Mouse (Mus musculus) hindbrain, embryonic 13.5 days (tissue): Measurements from ENCODE around the gene Chrnd. TPM values are rescaled to one million over a fixed set of nuclear protein-coding genes. Genes with fewer than 3 reads are reported as not detected.
A peak's percentile ranks its signal among the peaks of the same experiment; 100 is the strongest.

Source experiments
- ATAC-seq: fragments of 200-750 bp; cut with Nextera tagmentation; 2 replicates; pipeline ENCODE4 v1.8.0; 2017; ENCODE audit warnings: moderate TSS enrichment; ENCODE audit not compliant: low FRiP score
- H3K27ac ChIP-seq: fragments of 300-500 bp; sonication (generic); 2 replicates; pipeline ENCODE4 v1.5.1; 2015; ENCODE audit warnings: inconsistent platforms, mild to moderate bottlenecking, moderate library complexity
- H3K27me3 ChIP-seq: fragments of 300-500 bp; sonication (generic); 2 replicates; pipeline ENCODE4 v1.6.1; 2015; ENCODE audit warnings: mild to moderate bottlenecking, inconsistent platforms
- H3K36me3 ChIP-seq: fragments of 300-500 bp; sonication (generic); 2 replicates; pipeline ENCODE4 v1.6.1; 2015; ENCODE audit warnings: mild to moderate bottlenecking, inconsistent platforms
- H3K4me1 ChIP-seq: fragments of 300-500 bp; sonication (generic); replicated peaks from 2 replicates; pipeline ENCODE4 v1.6.1; 2015; ENCODE audit warnings: inconsistent platforms
- H3K4me2 ChIP-seq: fragments of 300-500 bp; sonication (generic); 2 replicates; pipeline ENCODE4 v1.6.1; 2015; ENCODE audit warnings: inconsistent platforms, mild to moderate bottlenecking, moderate library complexity
- H3K4me3 ChIP-seq: fragments of 300-500 bp; sonication (generic); 2 replicates; pipeline ENCODE4 v1.5.1; 2015; ENCODE audit warnings: mild to moderate bottlenecking, inconsistent platforms
- H3K9ac ChIP-seq: fragments of 300-500 bp; sonication (generic); 2 replicates; pipeline ENCODE4 v1.6.1; 2015; ENCODE audit warnings: mild to moderate bottlenecking, inconsistent platforms
- H3K9me3 ChIP-seq: fragments of 300-500 bp; sonication (generic); 2 replicates; pipeline ENCODE4 v1.6.1; 2016; ENCODE audit warnings: inconsistent platforms
- WGBS: fragments of 180-500 bp; shearing (Covaris S2); methylation state at CpG from one replicate; pipeline ENCODE4 v1.1.7; 2015; 5-methylcytosine and 5-hydroxymethylcytosine counted together
- polyA plus RNA-seq: library from polyadenylated mRNA; unstranded; fragments of >200 nt; fragmentation: Nextera tagmentation; extraction: Ambion mirVana; gene quantifications from 2 replicates; pipeline ENCODE4 v1.2.1, GENCODE M21; 2015

Chrnd gene
- polyA plus RNA-seq, 1 experiment from 2014 or later = 0.05 TPM

DNA sequence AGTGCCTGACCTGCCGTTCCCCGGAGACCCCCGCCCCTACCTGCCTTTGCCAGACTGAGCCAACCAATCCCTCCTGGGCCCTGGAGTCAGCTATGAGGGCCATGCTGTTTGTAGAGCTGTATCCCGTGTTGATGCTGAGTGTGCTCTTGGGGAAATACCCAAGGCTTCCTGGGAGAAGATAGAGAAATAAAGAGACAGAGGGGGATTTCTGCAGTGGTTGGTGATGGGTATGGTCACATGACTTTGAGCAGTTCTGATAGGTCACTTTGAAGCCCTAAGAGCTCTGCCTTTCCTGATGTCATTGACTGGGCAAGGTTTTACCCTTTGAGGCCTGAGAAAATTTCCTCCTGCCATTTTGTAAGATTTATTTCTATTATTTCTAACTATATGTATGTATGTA lies 21.0 kb downstream of the Chrnd start:
- 95% methylated on average over 4 of the region's 4 CpGs for WGBS
- no peak for ATAC-seq
- Histone ChIP-seq H3K9ac (no peak overlapping the region), H3K4me1 (peaks cover 28% of the 10 kb centered on the region), H3K9me3 (no peaks in the 10 kb centered on the region), H3K36me3 (no peaks in the 10 kb centered on the region), H3K27me3 (peaks cover 26% of the 10 kb centered on the region), H3K27ac (no peak overlapping the region), H3K4me2 (no peak overlapping the region), H3K4me3 (no peak overlapping the region)

DNA sequence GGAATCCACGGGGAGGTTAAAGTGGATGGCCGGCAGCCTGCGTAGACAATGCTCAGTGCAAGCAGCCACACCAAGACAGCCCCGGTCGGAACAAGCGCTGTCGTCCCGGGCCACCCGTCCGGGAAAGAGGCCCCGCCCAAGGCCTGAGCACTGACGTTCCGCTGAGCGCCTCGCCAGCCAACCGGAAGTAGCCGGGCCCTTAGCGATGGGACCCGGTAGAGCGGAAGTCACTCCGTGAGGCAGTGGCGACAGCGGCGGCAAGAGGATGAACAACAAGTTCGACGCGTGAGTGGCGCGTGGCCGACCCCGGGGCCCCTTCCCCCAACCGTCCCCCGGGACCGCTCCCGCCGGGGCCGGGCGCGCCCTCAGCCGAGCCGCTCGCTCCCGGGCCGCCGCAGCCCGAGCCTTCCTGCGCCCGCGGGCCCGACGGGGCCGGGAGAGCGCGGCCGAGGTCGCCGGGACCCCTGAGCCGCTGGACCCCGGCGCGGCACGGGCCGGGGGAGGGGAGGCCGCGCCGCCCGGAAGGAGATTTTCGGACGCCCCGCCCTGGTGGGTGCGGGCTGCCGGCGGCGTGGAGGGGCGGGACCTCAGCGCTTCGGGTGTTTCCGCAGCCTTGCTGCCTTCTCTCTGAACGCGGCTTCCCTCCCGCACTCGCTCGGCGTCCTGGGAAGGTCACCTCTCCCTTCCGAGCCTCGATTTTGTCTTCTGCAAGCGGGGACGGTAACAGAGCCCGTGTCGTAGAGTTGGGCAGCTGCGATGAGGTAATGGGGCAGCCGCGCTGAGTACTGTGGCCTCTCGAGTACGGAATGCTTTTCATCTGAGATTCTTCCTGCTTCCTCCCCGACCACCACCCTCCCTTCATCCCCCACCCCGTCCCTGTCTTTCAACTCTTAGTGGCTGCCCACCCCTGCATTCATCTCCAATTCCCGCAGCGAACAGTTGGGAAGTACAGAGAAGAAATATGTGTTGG lies 23.6 kb downstream of the Chrnd start, which contains the start of gene Eif4e2:
Gene Eif4e2 (plus strand): TSS at position 180 of the 970 bp plus-strand sequence.
- Histone ChIP-seq H3K27me3 (peaks cover under 1% of the 10 kb centered on the region; the same call in 1 of the 2 replicates), H3K4me1 (peaks cover 47% of the 10 kb centered on the region), H3K36me3 (no peaks in the 10 kb centered on the region), H3K9me3 (no peaks in the 10 kb centered on the region), H3K4me2 (peak within 1 kb of the TSS; percentile 74), H3K4me3 (peak within 1 kb of the TSS; percentile 84), H3K9ac (peak within 1 kb of the TSS; percentile 95), H3K27ac (peak within 1 kb of the TSS; percentile 98)
- under 1% methylated on average over 90 of the region's 99 CpGs for WGBS
- ATAC-seq = peak; percentile 98

DNA sequence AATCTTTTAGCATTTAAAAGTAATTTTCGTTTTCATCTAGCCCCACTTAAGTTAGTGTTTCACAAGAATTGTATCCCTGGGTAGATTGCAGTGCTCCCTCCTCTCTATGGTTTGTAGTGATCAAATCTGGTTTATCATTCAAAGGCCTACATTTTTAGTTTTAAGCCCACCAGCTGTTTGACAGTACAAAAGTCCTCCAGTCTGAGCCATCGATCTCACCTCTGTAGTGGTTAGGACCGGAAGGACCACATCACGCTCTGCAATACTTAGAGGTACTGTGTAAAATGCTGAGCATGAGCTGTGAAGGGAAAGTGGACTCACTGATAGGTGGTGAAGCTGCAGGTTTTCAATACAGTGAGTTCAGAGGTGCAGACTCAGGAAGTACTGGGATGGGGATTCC lies 24.3 kb downstream of the Chrnd start:
- Histone ChIP-seq H3K4me3 (peak overlapping the region; percentile 84), H3K36me3 (peaks cover 6% of the 10 kb centered on the region), H3K9me3 (no peaks in the 10 kb centered on the region), H3K9ac (peak overlapping the region; percentile 95), H3K27ac (peak overlapping the region; percentile 98), H3K27me3 (no peaks in the 10 kb centered on the region), H3K4me1 (peaks cover 47% of the 10 kb centered on the region), H3K4me2 (peak overlapping the region; percentile 74)
- ATAC-seq = no peak
- 31% methylated on average over 4 of the region's 4 CpGs for WGBS

DNA sequence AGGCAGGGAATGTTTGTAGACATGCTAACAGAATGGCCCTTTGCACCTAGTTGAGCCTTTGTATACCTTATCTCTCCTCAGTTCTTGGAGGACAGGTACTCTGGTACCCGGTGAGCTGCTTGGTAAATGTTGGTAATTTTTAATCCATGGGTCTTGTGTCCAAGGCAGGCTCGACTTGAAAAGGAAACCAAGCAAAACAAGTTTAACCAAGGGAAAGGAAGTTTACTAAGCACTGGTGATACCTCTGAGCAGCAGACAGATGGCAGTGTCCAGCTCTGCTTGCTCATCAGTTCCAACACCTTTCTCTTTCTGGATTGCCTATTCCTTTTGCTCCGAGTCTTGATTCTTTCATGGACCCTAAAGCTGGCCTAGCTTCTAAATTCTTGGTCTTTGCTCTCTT lies 27.5 kb downstream of the Chrnd start:
- H3K4me1 ChIP-seq = peaks cover 44% of the 10 kb centered on the region
- peaks cover 38% of the 10 kb centered on the region for H3K36me3 ChIP-seq
- 54% methylated on average over 3 of the region's 3 CpGs for WGBS
- no peak overlapping the region for H3K4me2 ChIP-seq
- H3K27me3 ChIP-seq = no peaks in the 10 kb centered on the region
- no peak overlapping the region for H3K27ac ChIP-seq
- no peak overlapping the region for H3K4me3 ChIP-seq
- no peaks in the 10 kb centered on the region for H3K9me3 ChIP-seq
- no peak for ATAC-seq
- H3K9ac ChIP-seq = no peak overlapping the region

DNA sequence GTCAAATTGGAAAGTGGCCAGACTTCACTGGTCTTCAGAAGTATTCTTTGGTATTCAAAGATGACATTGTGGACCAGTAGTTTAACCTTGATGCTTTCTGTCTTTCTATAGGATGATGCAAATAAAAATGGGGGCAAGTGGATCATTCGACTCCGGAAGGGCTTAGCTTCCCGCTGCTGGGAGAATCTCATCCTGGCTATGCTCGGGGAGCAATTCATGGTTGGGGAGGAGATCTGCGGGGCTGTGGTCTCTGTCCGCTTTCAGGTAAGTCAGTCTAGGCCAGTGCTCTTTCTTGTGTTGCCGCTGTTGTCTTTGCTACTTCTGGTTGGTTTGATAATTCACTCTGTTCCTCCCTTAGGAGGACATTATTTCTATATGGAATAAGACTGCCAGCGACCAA lies 35.3 kb downstream of the Chrnd start:
- no peak for ATAC-seq
- 97% methylated on average over 8 of the region's 8 CpGs for WGBS
- Histone ChIP-seq H3K27me3 (no peaks in the 10 kb centered on the region), H3K36me3 (peaks cover 98% of the 10 kb centered on the region), H3K9ac (no peak overlapping the region), H3K4me3 (no peak overlapping the region), H3K4me1 (no peaks in the 10 kb centered on the region), H3K4me2 (no peak overlapping the region), H3K9me3 (no peaks in the 10 kb centered on the region), H3K27ac (no peak overlapping the region)

DNA sequence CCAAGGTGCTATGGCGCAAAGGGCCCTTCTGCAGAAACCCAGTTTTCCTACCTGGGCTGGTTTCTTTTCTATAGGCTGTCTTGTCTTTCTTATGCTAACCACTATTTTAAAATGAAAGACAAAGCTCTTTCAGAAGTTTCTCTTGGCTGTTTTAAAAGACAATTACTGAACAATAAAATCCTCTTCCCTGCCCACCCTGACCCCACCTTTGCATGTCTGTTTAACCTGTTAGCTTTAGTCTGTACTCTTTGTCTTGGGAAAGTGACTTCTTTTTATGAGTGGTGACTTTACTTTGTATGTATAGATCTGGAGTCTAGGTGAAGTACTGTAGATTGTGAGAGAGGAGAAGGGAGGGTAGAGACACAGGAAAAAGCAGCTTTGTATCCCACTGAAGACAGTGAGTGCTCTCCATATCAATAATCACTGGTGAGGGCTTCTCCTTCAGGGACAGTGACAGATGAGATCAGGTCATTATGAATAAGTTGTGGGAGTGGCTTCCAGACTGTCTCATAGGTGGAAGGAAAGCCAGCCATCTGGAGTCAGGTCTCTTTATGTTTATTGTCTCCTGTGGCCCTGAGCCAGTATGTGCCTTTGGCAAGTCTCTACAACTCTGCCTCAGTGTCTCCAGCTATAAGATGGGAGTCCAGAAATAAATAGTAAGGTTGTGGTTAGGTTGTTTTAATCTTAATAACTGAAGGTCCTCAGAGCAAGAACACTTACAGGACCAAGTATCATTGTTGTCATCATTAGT lies 36.2 kb downstream of the Chrnd start:
- Histone ChIP-seq H3K9me3 (no peaks in the 10 kb centered on the region), H3K27me3 (no peaks in the 10 kb centered on the region), H3K4me3 (no peak overlapping the region), H3K27ac (no peak overlapping the region), H3K9ac (no peak overlapping the region), H3K4me2 (no peak overlapping the region), H3K36me3 (peaks cover 96% of the 10 kb centered on the region), H3K4me1 (no peaks in the 10 kb centered on the region)
- ATAC-seq = no peak
- 100% methylated on average over 1 of the region's 1 CpGs for WGBS

DNA sequence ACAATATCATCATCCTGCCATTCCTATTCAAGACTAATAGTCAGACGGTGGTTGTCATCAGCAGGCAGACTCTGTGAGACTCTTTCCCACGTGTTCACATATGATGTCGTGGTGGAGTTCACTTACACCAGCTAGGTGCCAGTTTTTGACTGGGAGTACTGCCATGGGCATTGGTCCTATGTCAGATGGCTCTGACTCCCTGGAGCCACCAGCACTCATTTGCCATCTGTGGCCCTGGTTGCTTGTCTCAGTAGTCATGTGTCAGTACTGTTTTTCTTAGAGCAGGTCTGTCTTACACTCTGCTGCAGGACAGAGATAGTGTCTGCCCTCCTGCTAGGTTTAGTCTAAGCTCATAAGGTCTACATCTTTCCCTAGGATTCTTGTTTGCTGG lies 36.7 kb downstream of the Chrnd start:
- WGBS = 88% methylated on average over 3 of the region's 3 CpGs
- Histone ChIP-seq H3K9ac (no peak overlapping the region), H3K9me3 (no peaks in the 10 kb centered on the region), H3K4me1 (no peaks in the 10 kb centered on the region), H3K4me2 (no peak overlapping the region), H3K4me3 (no peak overlapping the region), H3K36me3 (peaks cover 96% of the 10 kb centered on the region), H3K27ac (no peak overlapping the region), H3K27me3 (no peaks in the 10 kb centered on the region)
- ATAC-seq = no peak

DNA sequence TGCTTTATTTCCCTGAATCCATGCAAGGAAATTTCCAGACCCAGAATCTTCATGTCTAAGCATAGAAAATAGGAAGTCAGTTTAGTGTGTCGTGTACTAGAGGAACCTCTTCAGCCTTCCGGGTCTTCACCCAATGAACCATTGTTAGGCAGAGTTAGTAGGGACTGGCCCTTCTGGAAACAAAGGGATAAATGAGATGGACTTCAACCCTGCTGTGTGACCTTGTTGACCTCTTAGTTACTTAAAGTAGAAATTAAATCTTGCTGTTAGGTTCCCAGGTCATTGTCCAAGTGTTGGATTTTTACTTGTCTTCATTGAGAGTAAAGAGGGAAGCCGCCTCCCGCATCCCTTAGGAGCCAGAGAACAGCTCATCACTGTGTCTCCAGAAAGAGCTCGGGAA lies 40.2 kb downstream of the Chrnd start:
- no peak overlapping the region for H3K4me2 ChIP-seq
- WGBS = 64% methylated on average over 5 of the region's 5 CpGs
- no peak overlapping the region for H3K27ac ChIP-seq
- no peaks in the 10 kb centered on the region for H3K27me3 ChIP-seq
- H3K4me3 ChIP-seq = no peak overlapping the region
- H3K9ac ChIP-seq = no peak overlapping the region
- no peaks in the 10 kb centered on the region for H3K4me1 ChIP-seq
- peaks cover 96% of the 10 kb centered on the region for H3K36me3 ChIP-seq
- no peaks in the 10 kb centered on the region for H3K9me3 ChIP-seq
- ATAC-seq = no peak

DNA sequence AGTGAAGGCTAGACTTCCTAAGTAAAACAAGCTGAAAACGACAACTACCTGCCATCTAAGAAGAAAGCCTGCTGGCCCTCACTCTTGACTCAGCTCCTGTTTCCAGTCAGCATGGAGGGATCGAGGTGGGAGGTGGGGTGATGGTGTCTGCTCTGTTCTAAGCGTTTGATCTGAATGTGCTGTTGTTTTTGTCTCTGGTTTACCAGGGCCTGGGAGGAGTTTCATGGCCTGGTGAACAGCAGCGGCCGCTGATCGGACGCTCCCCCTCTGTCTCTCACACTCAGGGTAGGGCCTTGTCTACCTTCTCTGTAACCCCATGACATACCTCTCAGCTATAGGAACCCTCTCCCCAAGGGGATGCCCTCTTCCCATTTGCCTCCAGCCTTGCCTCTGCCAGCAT lies 41.8 kb downstream of the Chrnd start:
- H3K36me3 ChIP-seq = peaks cover 96% of the 10 kb centered on the region
- no peak overlapping the region for H3K9ac ChIP-seq

DNA sequence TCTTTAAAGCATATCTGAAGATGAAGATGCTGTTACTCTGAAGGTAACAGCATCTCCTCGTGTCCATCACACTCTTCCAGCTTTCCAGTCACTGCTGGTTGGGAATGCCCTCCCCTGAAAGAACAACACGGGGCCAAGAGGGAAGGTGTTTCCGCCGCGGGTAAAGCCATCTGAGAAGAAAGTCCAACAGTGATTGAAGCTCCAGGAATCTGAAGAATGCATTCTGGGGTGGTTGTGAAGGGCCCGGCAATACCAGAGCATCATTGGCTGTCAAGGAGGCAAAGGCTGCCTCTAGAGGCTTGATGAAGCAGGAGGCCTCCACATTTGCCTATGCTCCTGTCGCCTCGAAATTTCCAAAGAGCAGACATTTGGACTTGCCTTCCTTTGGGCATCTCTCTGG lies 48.6 kb downstream of the Chrnd start:
- Histone ChIP-seq H3K27ac (no peak overlapping the region), H3K9me3 (no peaks in the 10 kb centered on the region), H3K4me2 (no peak overlapping the region), H3K36me3 (peaks cover 52% of the 10 kb centered on the region), H3K27me3 (no peaks in the 10 kb centered on the region), H3K9ac (no peak overlapping the region), H3K4me1 (no peaks in the 10 kb centered on the region), H3K4me3 (no peak overlapping the region)
- WGBS = 79% methylated on average over 8 of the region's 8 CpGs
- ATAC-seq = no peak

More for the DNA sequence above, 41.8 kb downstream of the Chrnd start:
- Histone ChIP-seq H3K4me3 (no peak overlapping the region), H3K27me3 (no peaks in the 10 kb centered on the region), H3K4me2 (no peak overlapping the region), H3K27ac (no peak overlapping the region), H3K4me1 (no peaks in the 10 kb centered on the region), H3K9me3 (no peaks in the 10 kb centered on the region)
- no peak for ATAC-seq
- 78% methylated on average over 7 of the region's 7 CpGs for WGBS

DNA sequence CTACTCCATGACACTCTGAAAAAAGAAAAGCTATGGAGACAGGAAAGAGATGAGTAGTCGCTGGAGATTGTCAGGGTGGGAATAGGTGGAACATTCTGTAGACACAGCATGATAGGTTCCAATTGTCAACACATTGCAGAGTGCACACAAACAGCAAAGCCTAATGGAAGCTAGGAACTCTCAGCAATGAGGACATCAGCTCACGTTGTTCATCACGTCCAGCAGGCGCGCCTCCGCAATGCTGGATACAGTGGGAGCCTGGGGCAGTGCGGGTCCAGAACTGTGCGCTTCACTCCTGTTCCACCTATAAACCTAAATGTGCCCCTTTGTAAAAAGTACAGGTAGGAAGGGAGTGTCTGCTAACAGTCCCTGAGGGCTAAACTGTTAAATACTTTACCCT lies 52.6 kb downstream of the Chrnd start:
- peaks cover 6% of the 10 kb centered on the region; the same call in 1 of the 2 replicates for H3K4me1 ChIP-seq
- 93% methylated on average over 8 of the region's 8 CpGs for WGBS

DNA sequence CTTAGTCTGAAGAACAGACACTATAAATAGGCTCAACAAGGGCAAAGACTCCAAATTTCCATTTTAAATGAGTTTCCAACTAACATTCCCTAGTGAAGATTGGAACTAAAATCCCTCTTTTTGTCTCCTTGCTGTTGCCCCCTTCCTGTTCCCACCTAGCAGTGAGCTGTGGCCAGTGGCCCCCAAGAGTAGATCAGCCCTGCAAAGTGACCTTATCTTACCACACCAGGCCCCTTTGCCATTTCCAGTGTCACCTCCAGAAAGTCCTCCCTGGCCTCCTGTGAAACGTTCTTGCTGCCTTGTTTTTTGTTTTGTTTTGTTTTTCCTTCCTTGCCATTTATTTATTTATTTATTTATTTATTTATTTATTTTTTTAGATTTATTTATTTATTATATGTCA lies 55.0 kb downstream of the Chrnd start:
- H3K27me3 ChIP-seq = no peaks in the 10 kb centered on the region
- ATAC-seq = no peak
- H3K36me3 ChIP-seq = no peaks in the 10 kb centered on the region
- WGBS = 39% methylated on average over 1 of the region's 1 CpGs
- peaks cover 6% of the 10 kb centered on the region; the same call in 1 of the 2 replicates for H3K4me1 ChIP-seq
- H3K4me3 ChIP-seq = no peak overlapping the region
- H3K27ac ChIP-seq = no peak overlapping the region
- H3K9ac ChIP-seq = no peak overlapping the region
- H3K4me2 ChIP-seq = no peak overlapping the region
- no peaks in the 10 kb centered on the region for H3K9me3 ChIP-seq

More for the DNA sequence above, 52.6 kb downstream of the Chrnd start:
- H3K4me3 ChIP-seq = no peak overlapping the region
- no peaks in the 10 kb centered on the region for H3K9me3 ChIP-seq
- H3K27me3 ChIP-seq = no peaks in the 10 kb centered on the region
- no peak for ATAC-seq
- peaks cover 14% of the 10 kb centered on the region for H3K36me3 ChIP-seq
- H3K9ac ChIP-seq = no peak overlapping the region
- no peak overlapping the region for H3K4me2 ChIP-seq
- no peak overlapping the region for H3K27ac ChIP-seq
